Mouse (Mus musculus) E14TG2a.4 (cell line): ENCODE data around the gene Mslnl.

Experiments used
- CTCF ChIP-seq: conservative IDR thresholded peaks from 2 replicates; pipeline ENCODE4 v1.5.1; 2014; ENCODE audit warnings: low read length
- NANOG ChIP-seq: IDR thresholded peaks from 2 replicates; pipeline ENCODE4 v1.6.1; 2014; ENCODE audit warnings: borderline replicate concordance, low read length, mixed read lengths
- POU5F1 ChIP-seq: IDR thresholded peaks from 2 replicates; pipeline ENCODE4 v1.6.1; 2014; ENCODE audit warnings: low read length, borderline replicate concordance

- TF ChIP-seq CTCF (no peak), NANOG (no peak), POU5F1 (no peak)
Measured at GRCm38 (mm10) chr17:25796951-25797369, 61.1 kb downstream of the Mslnl start, which contains the start of gene Metrn.
